Mouse (Mus musculus) B cell, adult 2 months (primary cell): ENCODE measurements around the gene Mslnl.
"Not testable (repeated sequence)": the region's sequence is repeated elsewhere in the genome, so short reads cannot be mapped to it uniquely, and the experiment has no call there.

ENCODE experiments used
- DNase-seq, 2 experiments: peaks; one replicate each; pipeline ENCODE4 v3.0.0; 2022

The Mslnl gene

DNA sequence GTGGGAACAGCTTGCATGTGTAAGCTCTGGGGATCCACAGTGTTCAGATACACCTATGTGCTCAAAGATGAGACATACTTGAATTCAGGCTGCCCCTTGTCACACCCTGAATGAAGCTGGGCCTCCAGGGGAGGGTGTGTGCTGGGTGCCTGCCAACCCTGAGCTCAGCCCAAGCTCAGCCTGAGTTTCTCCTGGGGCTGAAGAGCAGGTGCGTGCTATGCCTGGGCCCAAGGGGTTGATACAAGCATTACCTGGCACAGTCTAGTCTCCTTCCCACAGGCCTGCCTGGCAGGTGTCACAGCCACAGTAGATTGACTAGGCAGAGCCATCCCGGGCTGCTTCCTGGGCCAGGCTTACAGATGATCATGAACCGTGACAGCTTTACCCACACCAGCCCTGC lies at the start of gene Mslnl:
Gene Mslnl, plus strand, starts transcription at position 298 of the 400 bp plus-strand sequence.
- DNase-seq, result no peak

DNA sequence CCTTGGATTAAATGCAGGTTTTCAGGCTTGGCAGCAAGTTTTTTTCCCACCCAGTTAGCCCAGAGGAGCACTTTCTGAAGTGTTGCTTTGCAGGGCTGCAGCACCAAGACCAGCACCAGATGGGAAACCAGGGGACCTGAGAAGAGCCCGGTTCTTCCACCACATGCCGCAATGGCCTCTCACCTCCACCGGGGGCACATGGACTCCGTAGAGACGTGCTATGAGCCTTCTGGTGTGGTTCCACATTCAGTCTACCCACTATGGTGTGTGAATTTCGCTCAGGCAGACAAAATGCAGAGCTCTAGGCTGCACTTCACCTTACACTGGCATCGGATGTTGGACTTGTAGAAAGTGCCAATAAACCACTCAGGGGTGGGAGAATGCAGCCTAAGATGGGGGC lies 49.5 kb upstream of the Mslnl start:
- DNase-seq, result peak in 1 of 2 experiments; percentile 25

DNA sequence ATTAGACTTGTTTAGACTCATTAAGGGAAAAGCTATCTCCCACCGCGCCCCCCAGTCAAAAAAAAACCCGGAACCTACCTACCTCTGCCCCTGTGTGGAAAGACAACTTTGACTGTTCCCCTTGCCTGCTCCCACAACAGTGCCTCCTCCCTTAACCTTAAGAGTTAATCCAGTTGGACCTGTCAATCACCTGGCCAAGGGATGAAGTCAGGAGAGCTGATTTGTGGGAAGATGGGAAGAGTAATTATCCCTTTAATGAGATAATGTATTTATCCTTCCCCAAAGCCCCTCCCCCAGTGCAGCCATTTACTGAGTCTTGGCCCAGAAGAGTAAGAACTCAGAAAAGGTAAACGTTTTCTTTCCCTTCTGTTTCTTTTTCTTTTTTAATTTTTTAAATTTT lies 46.9 kb upstream of the Mslnl start:
- DNase-seq, result no peak

DNA sequence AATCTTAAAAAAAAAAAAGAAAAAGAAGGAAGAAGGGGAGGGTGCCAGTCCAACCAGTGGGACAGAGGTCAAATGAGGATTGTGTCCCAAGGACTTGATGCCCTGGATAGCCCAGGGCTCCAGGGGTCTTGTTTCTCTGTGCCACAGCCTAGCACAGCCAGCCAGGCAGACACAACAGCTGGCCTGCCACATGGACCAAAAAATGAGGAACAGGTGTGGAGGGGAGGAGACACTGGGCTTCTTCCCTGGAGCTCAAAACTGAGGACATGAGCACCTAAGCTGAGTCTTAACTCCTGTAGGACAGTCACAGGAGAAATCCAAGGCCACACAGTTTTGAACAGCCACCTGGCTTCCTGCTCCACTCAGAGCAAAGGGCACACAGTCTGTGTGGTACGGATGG lies 39.6 kb upstream of the Mslnl start:
- DNase-seq, result no peak

DNA sequence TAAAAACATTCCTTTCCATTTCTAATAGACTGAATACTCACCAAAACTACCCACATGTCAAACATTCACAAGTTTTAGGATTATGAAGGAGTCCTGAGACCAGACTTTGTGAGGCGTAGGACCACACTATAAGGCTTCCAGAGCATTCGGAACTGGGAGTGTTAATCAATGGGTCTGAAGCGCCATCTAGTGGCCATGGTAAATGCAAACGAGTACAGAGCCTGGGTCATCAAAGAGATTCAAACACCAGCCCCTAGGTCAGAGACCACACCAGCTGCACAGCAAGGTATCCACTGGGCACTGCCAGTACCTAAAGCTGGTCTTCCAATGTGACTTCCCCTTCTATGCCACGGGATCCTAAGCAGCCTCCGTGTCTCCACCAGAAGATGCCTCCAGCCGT lies 37.4 kb upstream of the Mslnl start:
- peak; percentile 78 for DNase-seq

DNA sequence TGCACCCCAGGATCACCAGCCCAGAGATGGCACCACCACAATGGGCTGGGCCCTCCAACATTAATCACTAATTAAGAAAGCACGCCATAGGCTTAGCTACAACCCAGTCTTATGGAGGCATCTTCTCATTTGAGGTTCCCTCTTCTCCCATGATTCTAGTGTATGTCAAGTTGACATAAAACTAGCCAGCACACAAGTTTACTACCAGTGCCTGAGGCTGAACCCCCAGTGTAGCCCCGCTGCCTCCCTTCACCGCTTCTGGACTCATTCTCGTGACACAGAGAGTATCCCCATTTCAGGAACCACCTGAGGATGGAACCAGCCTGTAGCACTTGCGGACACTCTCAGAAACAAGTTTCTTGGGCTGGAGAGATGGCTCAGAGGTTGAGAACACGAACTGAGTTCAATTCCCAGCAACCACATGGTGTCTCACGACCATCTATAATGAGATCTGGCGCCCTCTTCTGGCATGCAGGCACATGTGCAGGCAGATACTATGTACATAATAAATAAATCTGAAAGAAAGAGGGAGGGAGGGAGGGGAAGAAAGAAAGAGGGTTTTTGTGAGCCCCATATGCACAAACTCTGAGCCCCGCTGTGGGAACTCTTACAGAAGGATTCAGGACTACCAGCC lies 34.9 kb upstream of the Mslnl start:
- peak; percentile 32 to 40 for DNase-seq

DNA sequence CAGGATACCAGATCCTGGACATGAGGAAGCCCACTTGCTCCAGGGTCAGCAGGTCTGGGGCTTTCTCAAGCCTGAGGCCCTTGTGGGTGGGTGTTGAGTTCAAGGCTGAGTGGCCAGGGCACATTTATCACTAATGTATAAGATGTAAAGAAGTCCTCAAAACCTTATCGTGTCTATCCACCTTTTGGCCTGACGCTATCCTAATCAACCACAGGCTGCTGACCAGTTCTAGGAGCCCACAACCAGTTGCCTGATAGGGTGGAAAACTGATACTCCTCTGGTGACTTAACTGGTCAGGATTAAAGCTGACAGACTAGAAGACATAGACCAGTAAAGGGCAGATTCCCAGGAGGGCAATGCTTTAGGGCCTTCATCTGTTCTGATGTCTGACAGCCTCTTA lies 25.8 kb upstream of the Mslnl start:
- DNase-seq, result no peak

DNA sequence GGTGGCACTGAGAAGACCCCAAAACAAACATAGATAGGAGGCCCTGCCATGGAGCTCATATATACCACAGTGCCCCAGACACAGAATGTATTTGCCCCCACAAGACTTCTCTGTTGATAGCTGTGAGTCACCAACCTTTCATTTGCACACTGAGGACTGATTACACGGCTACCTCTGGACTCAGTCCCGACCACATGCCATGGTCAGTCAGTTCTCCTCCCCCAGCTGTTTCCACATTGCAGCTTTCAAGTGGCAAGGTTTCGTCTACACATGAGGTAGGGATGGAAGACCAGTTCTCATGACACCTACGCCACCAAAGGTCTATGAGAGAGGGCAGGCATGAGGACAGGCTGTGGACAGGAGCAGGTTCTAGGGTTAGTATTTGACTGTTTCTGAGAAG lies 24.7 kb upstream of the Mslnl start:
- DNase-seq, result no peak

DNA sequence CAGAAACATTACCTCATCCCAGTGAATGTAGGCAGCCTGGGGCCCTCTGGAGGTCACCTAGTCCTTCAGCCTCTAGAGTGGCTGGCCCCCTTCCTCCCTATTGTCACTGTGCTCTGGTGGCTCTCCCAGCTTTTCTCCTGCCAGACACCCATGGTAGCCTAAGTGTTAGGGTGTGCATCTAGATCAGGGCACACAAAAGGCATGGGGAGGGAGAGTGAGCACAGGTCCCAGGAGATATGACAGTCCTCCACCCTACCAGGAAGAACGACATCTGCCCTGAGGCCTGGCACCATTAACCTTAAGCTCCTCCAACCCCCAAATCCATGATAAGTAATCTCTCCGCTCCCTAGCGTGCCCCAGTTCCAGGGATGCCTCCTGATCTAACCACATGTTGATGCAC lies 20.2 kb upstream of the Mslnl start:
- no peak for DNase-seq

DNA sequence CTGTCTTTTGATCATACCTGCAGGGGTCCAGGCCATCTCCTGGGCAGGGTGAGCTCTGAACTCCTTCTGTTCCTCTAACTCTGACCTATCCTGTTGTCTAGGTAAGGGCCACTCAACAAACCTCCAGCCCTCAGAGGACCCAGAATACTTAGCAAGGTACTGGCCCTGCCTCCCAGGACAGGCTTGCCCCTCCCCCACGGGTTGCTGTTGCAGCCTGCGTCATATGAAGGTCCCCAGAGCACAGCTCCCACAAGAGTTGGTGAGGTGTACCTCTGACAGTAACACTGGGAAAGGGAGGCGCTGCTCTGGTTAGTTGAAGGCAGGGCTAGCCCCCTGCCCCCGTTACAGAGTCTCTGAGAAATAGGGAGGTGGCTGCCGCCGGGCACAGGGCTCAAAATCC lies 19.7 kb upstream of the Mslnl start:
- DNase-seq, result no peak

DNA sequence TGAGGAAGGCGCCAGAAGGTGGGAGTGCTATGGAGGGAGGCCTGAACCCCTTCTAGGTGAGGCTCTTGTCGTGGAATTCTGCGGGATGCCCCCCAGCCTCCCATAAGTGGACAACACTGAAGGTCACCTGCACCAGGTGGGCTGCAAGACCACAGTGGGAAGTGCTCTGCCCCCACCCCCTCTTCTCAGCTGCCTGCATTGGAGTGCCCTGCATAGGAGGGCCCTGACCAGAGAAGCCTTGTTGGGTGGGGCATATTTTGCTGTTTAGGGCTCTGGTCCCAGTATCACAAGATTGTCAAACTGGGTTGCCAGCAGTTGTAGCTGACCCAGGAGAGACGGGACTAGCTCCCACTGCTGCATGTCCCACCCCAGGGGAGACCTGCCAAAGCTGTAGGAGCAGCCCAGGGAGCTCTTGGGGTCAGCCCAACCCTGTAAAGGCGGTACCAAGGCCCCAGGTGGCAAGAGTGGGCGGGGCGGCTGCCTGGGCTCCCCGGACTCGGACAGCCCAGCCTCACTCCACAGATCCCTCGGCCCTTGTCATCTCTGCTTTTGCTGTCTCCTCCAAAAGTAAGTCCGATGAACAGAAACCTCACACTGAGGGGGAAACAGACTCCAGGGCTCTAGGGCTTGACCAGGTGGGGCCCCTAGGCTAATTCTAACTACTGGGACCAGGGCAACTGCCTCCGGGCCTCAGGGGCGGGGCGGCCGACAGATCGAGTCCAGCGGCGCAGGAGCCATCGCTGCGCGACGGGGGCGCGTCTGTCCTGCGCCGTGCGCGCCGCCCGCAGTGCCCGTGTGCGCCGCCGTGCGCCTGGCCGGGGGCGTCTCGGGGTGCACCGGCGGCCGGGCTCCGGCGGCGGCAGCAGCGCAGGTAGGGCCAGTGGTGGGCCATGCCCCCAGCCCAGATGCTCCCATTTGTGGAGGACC lies 18.9 kb upstream of the Mslnl start, which contains the start of gene Gng13:
Gene Gng13, plus strand, starts transcription at position 461 of the 927 bp plus-strand sequence.
- no peak for DNase-seq

DNA sequence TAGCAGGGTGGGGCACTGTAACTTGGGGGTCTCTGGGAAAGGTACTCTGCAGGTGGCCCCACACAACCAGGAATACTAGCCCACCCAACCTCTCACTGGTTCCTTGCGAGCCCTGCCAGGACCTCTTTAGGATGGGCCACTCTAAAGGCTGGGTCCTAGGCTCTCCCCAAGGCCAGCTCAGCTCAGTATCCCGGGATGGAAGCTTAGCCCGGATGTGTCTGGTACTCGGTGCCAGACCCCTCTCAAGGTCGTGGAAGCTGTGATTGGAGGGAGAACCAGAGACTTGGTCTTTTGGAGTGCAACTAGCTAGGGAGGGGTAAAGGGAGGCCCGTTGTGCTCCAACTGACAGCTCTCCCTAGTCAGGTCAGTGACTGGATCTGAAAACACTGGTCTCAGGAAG lies 18.2 kb upstream of the Mslnl start:
- no peak for DNase-seq

DNA sequence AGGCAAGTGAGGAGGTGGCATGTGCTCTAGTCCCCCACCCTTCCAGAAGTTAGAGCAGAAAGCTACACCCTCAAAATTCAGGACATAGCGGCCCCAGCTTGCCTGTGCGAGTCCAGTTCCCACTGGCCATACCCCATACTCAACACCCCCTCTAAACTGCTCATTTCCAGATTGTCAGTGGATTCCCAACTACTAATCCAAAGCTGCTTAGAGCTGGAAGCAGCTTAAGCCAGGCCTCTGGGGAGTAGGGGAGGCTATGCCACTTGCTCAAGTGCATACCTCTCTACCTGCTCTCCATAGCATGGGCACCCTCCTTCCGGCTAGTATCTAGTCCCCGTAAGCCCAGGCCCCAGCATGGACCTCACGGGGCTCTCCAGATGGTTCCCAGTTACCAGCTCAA lies 14.4 kb upstream of the Mslnl start:
- no peak for DNase-seq

DNA sequence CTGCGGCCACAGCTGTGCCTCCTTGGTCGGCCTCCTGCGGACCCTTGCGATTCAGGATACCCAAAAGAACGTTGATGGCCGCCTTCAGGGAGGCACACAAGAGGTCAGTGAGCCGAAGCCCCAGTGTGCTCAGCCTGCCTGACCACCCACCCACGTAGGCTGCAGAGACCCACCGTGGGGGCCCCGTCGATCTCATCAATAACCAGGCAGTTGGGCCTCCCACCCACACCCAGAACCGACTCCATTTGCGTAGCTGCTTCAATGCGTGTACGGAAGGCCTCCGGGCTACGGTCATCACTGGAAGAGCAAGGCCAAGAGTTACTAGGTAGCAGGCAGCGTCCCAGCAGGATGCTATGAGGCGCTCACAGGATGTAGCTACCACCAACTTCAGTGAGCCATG lies 12.4 kb upstream of the Mslnl start:
- DNase-seq, result no peak

DNA sequence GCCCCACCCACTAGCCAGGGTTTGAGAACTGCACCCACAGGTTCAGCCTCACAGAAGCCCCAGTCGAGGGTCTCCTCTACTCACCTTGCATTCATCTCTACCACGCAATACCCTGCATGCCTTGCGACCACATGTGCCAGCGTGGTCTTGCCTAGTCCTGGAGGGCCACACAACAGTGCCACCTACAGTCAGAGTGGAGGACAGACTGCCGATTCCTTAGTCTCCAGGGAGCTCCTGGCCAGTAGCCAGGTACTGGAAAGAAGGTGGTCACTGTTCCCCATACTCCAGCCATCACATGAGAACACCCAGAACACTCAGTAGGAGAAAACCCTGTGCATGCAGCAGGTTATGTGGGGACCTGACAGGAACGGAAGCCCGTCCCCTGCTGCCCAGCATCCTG lies 11.9 kb upstream of the Mslnl start:
- DNase-seq, result no peak

DNA sequence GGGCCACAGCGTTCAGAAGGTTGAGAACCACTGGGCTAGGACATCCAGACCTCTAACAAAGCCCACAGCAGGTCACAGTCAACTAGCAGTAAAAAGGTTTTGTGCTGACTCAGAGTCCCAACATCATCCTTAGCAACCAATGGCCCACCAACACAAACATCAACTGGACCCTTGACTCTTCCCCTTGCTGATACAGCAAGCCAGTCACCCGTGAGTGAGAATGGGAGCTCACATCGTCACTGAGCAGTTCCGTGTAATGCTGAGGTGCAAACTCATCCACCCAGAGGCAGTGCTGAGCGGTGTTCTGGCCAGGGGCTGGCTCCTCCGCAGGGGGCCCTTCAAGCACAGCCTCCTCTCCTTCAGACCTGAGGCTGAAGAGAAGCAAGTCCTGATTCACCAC lies 10.6 kb upstream of the Mslnl start:
- no peak for DNase-seq

DNA sequence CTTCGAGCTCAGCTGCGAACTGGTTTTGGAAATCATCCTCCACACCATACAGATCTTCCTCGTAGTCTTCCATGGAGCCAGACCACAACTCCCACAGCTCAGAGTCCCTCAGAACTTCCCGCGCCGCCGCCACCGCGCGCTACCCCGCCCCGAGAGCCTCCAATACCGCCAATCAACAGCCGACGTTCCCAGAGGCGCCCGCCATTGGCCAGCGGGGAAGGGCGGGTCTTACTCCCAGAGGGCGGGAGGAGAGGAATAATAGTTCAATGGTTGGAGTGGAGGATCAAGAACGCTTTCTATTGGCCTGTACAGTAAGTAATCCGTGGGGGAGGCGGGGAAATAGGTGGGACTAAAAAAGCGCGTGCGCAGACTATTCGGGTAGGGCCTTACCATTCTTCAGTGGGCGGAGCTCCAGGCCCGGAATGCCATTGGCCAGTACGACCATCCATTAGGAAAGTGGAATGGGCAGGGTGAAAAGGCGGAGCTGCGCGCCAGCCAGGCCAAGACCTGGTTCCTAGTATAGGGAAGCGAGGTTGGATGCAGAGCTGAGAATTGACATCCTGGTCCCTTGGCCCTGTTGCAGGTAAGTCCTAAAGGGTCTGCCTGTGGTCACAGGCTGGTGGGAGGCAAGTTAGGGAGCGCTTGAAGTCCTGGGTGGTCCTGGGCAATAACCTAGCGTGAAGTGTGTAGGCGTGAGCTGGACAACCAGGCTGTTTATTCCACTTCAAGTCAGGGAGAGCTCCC lies 8.4 kb upstream of the Mslnl start, which contains the start of the genes Chtf18 and Rpusd1:
Gene Chtf18, minus strand, starts transcription at position 155 of the 744 bp plus-strand sequence.
Gene Rpusd1, plus strand, starts transcription at position 406 of the 744 bp plus-strand sequence.
- DNase-seq, result peak; percentile 97 to 99

DNA sequence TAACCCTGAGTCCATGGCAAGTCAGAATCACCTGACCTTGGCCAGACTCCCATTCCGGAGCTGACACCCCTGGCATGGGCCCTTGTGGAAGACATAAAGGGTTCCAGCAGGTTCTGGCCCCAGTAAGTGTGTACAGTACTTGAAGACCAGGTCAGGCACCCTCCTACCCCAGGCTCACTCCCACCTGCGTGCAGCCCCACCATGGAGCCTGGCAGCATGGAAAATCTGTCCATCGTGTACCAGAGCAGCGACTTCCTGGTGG lies 7.9 kb upstream of the Mslnl start:
- DNase-seq, result no peak

DNA sequence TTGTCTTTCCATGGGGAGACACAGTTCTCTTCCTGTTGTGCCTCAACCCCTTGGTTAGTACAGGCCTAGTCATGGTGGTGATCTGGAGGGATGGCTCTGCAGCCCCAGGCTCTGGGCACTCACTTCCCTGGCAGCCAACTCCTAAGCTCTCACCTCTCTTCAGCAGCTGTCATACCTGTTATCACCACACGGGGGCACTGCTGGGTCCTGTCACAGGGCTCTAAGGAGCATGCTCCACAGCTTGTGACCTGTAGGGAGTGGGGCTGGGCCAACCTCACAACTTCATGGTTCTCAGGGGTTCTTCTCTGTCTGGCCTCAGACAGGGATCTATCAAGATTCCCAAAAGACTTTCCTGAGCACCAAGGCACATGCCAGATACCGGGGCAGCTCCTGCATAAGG lies 3.8 kb upstream of the Mslnl start:
- peak; percentile 88 to 90 for DNase-seq

DNA sequence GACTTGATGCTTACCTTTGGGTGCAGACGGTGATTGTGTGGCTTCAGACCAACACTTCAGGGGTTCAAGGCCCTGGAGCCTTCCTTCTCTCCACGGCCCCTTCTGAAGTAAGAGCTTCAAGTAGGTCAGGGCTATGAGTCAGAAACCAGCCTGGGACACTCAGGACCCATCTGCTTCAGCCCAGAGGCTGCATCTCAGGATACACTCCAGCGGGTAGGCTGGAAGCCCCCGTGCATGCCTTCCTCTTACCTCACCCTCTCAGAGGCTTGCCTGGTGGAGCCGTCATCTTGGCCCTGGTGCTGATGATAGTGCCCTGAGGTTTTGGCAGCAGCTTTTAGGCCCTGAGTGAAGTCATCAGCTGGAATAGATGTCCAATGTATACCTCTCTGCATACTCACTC lies 596 bp upstream of the Mslnl start:
- no peak for DNase-seq

DNA sequence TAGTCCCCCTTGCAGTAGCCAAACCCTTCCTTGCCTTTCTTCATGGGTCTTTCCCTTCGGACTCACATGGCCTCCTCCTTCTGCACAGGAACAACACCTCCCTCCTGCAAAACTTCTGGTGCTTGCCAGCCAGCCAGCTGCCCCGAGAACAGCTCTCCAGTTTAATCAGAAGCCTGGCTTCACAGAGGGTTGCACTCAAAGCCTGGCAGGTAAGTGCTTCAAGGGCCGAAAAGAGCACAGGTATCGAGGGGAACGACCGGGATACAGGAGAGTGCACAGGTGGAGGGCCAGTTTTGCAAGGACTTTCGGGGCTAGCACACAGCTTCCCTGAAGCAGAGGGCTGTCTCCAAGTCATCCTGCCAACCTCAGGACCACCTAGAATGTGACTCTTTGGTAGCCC lies 3.0 kb downstream of the Mslnl start:
- no peak for DNase-seq

DNA sequence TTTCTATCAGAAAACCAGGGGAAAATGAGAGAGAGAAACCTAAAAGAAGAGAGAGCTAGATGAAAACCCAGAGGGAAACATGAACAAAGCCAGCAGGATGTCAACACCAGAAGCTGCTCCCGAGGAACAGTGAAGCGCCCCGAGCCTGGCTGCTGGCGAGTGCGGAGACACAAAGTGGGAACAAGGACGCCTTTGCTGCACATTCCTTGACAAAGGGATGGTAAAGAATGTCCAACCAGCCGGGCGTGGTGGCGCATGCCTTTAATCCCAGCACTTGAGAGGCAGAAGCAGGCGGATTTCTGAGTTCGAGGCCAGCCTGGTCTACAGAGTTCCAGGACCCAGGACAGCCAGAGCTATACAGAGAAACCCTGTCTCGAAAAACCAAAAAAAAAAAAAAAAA lies 5.6 kb downstream of the Mslnl start:
- not testable (repeated sequence) for DNase-seq

DNA sequence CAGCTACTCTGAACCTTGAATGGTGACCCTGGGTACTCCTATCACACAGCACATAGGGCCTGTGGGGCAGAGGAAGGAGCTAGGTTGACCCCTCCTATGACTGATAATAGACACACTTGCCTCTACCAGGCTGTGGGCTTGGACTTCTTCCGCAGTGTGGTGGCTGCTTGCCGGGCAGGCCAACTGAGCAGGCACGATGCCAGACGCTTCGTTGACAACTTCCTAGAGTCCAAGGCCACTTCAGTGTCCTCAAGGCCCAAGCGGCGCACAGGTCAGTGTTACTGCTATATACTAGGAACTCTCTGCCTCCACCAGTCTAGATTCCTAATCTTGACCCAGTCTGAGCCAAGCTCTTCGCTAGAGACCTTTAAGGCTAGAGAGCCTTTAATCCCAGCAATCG lies 8.0 kb downstream of the Mslnl start:
- DNase-seq, result no peak

DNA sequence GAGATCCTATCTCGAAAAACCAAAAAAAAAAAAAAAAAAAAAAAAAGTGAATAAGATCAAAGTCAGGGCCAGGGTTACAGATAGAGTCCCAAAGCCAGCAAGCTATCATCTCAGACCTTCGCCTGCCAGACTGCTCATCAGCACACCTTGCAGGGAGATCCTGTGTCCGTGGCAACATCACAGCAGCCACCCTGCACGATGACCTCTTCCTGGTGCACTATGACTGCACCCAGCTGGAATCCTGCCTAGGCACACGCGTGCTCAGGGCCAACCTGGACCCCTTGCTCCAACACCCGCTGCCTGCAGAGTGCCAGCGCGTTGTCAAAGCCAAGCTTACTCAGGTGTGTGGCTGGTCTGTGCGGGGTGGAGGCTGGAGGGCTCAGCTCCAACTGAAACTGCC lies 8.5 kb downstream of the Mslnl start:
- DNase-seq, result no peak
